Mouse (Mus musculus): Measurements from ENCODE around the gene Tnik. TPM values are rescaled to one million over a fixed set of nuclear protein-coding genes. Genes with fewer than 3 reads are reported as not detected.
A peak's percentile ranks its signal among the peaks of the same experiment; 100 is the strongest.

Tnik gene
- total and polyA plus RNA-seq, 2 experiments from 2014 or later, result 58.2 to 118 TPM

DNA sequence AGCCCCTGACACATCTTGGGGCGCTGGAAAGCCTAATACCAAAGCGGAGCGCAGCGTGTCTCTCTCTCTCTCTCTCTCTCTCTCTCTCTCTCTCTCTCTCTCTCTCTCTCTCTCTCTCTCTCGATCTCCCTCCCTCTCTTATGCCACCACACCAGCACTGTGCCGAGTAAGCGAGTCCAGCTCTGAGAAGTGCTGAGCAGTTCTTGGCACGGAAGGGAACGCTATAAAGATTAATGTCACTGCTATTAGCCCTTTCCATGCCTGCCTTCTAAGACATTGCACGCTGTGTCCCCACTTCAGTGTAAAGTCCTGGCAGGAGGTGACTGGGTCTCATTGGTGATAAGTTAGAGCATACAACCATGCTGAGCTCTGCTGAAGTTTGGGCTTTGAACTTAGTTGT is 433.1 kb downstream of the Tnik start:
- Histone ChIP-seq H3K27me3 (ENCODE audit: insufficient read depth, low read length) (no peaks in the 10 kb centered on the region), H3K27ac (ENCODE audit: low read depth, low read length) (no peak overlapping the region), H3K9ac (replicated peaks; ENCODE audit: low read length, poor library complexity, severe bottlenecking) (no peak overlapping the region), H3K4me3 (ENCODE audit: low read depth, low read length) (no peak overlapping the region), H3K36me3 (ENCODE audit: insufficient read depth, low read length) (no peaks in the 10 kb centered on the region), H3K4me1 (ENCODE audit: insufficient read depth, low read length) (no peaks in the 10 kb centered on the region), H3K4me2 (ENCODE audit: low read depth, low read length, poor library complexity, severe bottlenecking) (no peak overlapping the region), H3K9me3 (ENCODE audit: low read length) (no peaks in the 10 kb centered on the region)
- TF ChIP-seq CTCF (IDR thresholded peaks at IDR 0.05), result no peak
- 75% methylated on average over 10 of the region's 10 CpGs for WGBS
- no peak for ATAC-seq (ENCODE audit: low FRiP score)
- DNase-seq (ENCODE audit: low spot score), result no peak

DNA sequence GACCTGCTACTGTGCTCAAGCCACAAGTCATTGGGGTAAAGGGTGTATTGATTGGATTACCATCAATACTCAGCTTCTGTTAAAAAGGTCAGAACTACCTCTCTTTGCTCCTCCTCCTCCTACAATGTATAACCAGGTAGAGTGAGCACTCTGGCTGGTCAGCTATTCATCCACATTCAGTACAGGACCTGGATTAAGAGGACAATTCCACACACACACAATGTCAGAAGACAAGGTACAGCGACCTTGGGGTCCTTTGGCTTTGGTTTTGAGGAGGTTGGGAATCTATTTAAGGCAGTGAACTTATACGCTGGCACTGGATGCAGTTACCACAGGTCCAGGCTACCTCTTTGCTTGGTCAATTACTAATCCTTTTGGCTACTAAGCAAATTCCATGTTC is 434.8 kb downstream of the Tnik start, which contains the start of gene Slc2a2:
TSS of gene Slc2a2 (plus strand) at position 107 of the 400 bp plus-strand sequence.
- TF ChIP-seq CTCF (IDR thresholded peaks at IDR 0.05), result no peak
- H3K27me3 ChIP-seq (ENCODE audit: insufficient read depth, low read length), result no peaks in the 10 kb centered on the region
- 90% methylated on average over 2 of the region's 2 CpGs for WGBS

DNA sequence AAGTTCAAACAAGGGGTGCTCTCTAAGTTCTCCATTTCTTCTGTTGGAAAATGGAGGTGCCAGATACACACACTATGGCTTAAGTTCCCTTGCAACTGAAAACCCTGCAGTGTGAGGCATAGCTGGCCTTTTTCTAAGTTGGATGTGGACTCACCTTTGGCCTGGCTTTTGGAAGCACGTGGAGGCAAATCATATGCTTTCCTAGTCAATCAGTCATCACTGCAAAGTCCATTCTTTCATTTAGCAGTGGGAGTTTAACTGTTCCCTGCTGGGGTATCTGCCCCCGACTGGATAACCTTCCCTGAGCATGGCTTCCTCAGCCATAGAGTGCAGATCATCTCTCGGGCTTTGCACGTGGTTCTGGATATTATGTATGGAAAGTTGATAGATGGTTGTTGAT is 436.6 kb downstream of the Tnik start:
- Histone ChIP-seq H3K4me3 (ENCODE audit: low read depth, low read length) (no peak overlapping the region), H3K9me3 (ENCODE audit: low read length) (no peaks in the 10 kb centered on the region), H3K9ac (replicated peaks; ENCODE audit: low read length, poor library complexity, severe bottlenecking) (no peak overlapping the region), H3K36me3 (ENCODE audit: insufficient read depth, low read length) (no peaks in the 10 kb centered on the region), H3K4me2 (ENCODE audit: low read depth, low read length, poor library complexity, severe bottlenecking) (no peak overlapping the region), H3K27ac (ENCODE audit: low read depth, low read length) (no peak overlapping the region), H3K4me1 (ENCODE audit: insufficient read depth, low read length) (no peaks in the 10 kb centered on the region), H3K27me3 (ENCODE audit: insufficient read depth, low read length) (no peaks in the 10 kb centered on the region)
- TF ChIP-seq CTCF (IDR thresholded peaks at IDR 0.05), result no peak
- ATAC-seq (ENCODE audit: low FRiP score) (no peak), DNase-seq (ENCODE audit: low spot score) (no peak)
- WGBS, result 64% methylated on average over 4 of the region's 4 CpGs

More for the DNA sequence above, 434.8 kb downstream of the Tnik start, which contains the start of gene Slc2a2:
- Histone ChIP-seq H3K9me3 (ENCODE audit: low read length) (no peaks in the 10 kb centered on the region), H3K27ac (ENCODE audit: low read depth, low read length) (no peak within 1 kb of the TSS), H3K4me1 (ENCODE audit: insufficient read depth, low read length) (no peaks in the 10 kb centered on the region), H3K4me2 (ENCODE audit: low read depth, low read length, poor library complexity, severe bottlenecking) (no peak within 1 kb of the TSS), H3K4me3 (ENCODE audit: low read depth, low read length) (no peak within 1 kb of the TSS), H3K9ac (replicated peaks; ENCODE audit: low read length, poor library complexity, severe bottlenecking) (no peak within 1 kb of the TSS), H3K36me3 (ENCODE audit: insufficient read depth, low read length) (no peaks in the 10 kb centered on the region)
- ATAC-seq (ENCODE audit: low FRiP score) (no peak), DNase-seq (ENCODE audit: low spot score) (no peak)

DNA sequence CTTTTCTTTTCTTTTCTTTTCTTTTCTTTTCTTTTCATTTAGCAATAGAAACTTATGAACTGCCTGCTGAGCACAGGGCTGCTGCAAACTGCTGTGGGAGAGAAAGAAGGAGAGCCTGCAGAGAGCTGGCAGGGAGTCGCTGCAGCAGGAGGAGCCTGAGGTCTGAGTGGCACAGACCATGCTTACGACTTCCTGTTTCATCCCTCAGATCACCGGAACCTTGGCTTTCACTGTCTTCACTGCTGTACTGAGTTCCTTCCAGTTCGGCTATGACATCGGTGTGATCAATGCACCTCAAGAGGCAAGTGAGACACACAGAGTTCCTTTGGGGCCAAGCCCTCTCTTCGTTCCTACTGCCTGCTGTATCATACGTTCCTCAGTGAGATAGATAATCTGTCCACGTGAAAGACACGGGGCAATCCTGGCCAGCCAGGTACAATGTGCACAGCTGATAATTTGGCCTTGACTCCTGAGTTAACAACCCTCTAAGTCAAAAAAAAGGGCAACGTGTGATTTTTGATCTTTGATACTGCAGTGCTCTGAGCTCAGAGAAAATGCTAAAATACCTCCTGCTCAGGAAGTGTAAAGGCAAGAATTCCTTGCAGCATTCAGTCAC is 442.6 kb downstream of the Tnik start:
- H3K4me1 ChIP-seq (ENCODE audit: insufficient read depth, low read length), result no peaks in the 10 kb centered on the region
- H3K36me3 ChIP-seq (ENCODE audit: insufficient read depth, low read length), result no peaks in the 10 kb centered on the region
- ATAC-seq (ENCODE audit: low FRiP score) (no peak), DNase-seq (ENCODE audit: low spot score) (no peak)
- H3K27me3 ChIP-seq (ENCODE audit: insufficient read depth, low read length), result no peaks in the 10 kb centered on the region
- H3K4me3 ChIP-seq (ENCODE audit: low read depth, low read length), result no peak overlapping the region
- whole genome bisulfite sequencing, result 64% methylated on average over 10 of the region's 10 CpGs
- H3K9me3 ChIP-seq (ENCODE audit: low read length), result no peaks in the 10 kb centered on the region
- no peak overlapping the region for H3K4me2 ChIP-seq (ENCODE audit: low read depth, low read length, poor library complexity, severe bottlenecking)
- no peak overlapping the region for H3K27ac ChIP-seq (ENCODE audit: low read depth, low read length)
- no peak for TF ChIP-seq CTCF (IDR thresholded peaks at IDR 0.05)
- no peak overlapping the region for H3K9ac ChIP-seq (replicated peaks; ENCODE audit: low read length, poor library complexity, severe bottlenecking)

DNA sequence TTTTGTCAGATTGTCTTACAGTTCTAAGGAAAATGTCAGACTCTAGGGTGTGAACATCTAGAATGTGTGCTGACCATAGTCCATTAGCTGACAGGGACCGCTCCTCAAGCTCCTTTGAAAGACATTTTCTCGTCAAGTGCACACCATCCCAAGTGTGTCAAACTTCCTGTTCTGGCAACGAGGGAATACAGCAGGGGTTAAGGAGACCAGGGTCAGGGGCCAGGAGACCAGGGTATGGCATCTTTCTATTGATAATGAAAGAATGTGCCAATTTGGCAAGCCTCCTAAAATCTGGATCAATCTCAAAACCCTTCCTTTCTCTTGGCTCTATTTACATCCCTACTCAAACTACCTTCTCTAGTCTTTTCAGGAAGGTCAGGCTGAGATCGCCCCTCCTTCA is 443.7 kb downstream of the Tnik start:
- TF ChIP-seq CTCF (IDR thresholded peaks at IDR 0.05), result no peak
- Histone ChIP-seq H3K4me2 (ENCODE audit: low read depth, low read length, poor library complexity, severe bottlenecking) (no peak overlapping the region), H3K27me3 (ENCODE audit: insufficient read depth, low read length) (no peaks in the 10 kb centered on the region), H3K27ac (ENCODE audit: low read depth, low read length) (no peak overlapping the region), H3K4me3 (ENCODE audit: low read depth, low read length) (no peak overlapping the region), H3K9ac (replicated peaks; ENCODE audit: low read length, poor library complexity, severe bottlenecking) (no peak overlapping the region), H3K9me3 (ENCODE audit: low read length) (no peaks in the 10 kb centered on the region), H3K36me3 (ENCODE audit: insufficient read depth, low read length) (no peaks in the 10 kb centered on the region), H3K4me1 (ENCODE audit: insufficient read depth, low read length) (no peaks in the 10 kb centered on the region)
- 90% methylated on average over 4 of the region's 4 CpGs for WGBS
- ATAC-seq (ENCODE audit: low FRiP score), result no peak
- no peak for DNase-seq (ENCODE audit: low spot score)

DNA sequence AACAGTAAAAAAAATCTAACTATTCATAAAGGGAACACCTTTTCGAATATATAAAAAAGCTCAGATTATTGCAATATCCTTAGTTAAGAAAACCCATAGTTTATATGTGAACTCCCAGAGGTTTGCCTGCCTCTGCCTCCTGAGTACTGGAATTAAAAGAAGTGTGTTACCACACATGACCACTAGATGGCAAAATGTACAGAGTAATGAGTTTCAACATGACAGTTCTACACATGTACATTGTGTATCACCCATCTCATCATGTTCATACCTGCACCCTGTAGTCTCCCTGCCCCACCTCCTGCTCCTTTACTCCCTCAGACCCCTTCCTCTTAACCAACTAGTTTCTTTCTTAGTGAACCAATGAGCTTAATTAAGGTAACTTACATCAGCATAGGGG is 446.7 kb downstream of the Tnik start:
- WGBS, result 78% methylated on average over 1 of the region's 1 CpGs
- no peaks in the 10 kb centered on the region for H3K27me3 ChIP-seq (ENCODE audit: insufficient read depth, low read length)
- TF ChIP-seq CTCF (IDR thresholded peaks at IDR 0.05), result peak; percentile 44
- no peaks in the 10 kb centered on the region for H3K9me3 ChIP-seq (ENCODE audit: low read length)
- ATAC-seq (ENCODE audit: low FRiP score), result no peak
- no peak overlapping the region for H3K27ac ChIP-seq (ENCODE audit: low read depth, low read length)
- no peak overlapping the region for H3K4me3 ChIP-seq (ENCODE audit: low read depth, low read length)
- no peak overlapping the region for H3K4me2 ChIP-seq (ENCODE audit: low read depth, low read length, poor library complexity, severe bottlenecking)
- H3K36me3 ChIP-seq (ENCODE audit: insufficient read depth, low read length), result no peaks in the 10 kb centered on the region
- no peak for DNase-seq (ENCODE audit: low spot score)
- no peaks in the 10 kb centered on the region for H3K4me1 ChIP-seq (ENCODE audit: insufficient read depth, low read length)
- H3K9ac ChIP-seq (replicated peaks; ENCODE audit: low read length, poor library complexity, severe bottlenecking), result no peak overlapping the region
